Mouse (Mus musculus) hindbrain, postnatal 0 days (tissue): ENCODE results near the gene Stat2. TPM values are rescaled to one million over a fixed set of nuclear protein-coding genes. Genes with fewer than 3 reads are reported as not detected.
"Not testable (repeated sequence)": the region's sequence is repeated elsewhere in the genome, so short reads cannot be mapped to it uniquely, and the experiment has no call there.

Source experiments
- ATAC-seq: fragments of 200-750 bp; cut with Nextera tagmentation; 2 replicates; pipeline ENCODE4 v1.8.0; 2017; ENCODE audit warnings: mild to moderate bottlenecking, moderate TSS enrichment, moderate library complexity
- DNase-seq: peaks from one replicate; pipeline ENCODE4 v3.0.0-alpha.2; 2015; ENCODE audit warnings: low spot score
- H3K27ac ChIP-seq: fragments of 300-500 bp; sonication (generic); 2 replicates; pipeline ENCODE4 v1.5.1; 2014; ENCODE audit warnings: mild to moderate bottlenecking
- H3K27me3 ChIP-seq: fragments of 300-500 bp; sonication (generic); 2 replicates; pipeline ENCODE4 v1.6.1; 2014; ENCODE audit warnings: low read length, mixed read lengths; ENCODE audit not compliant: insufficient read depth
- H3K36me3 ChIP-seq: fragments of 300-500 bp; sonication (generic); 2 replicates; pipeline ENCODE4 v1.6.1; 2014; ENCODE audit warnings: low read length, mixed read lengths; ENCODE audit not compliant: insufficient read depth
- H3K4me1 ChIP-seq: fragments of 300-500 bp; sonication (generic); 2 replicates; pipeline ENCODE4 v1.6.1; 2014; ENCODE audit warnings: antibody characterized with exemption, low read length, mixed read lengths; ENCODE audit not compliant: insufficient read depth
- H3K4me2 ChIP-seq: fragments of 300-500 bp; sonication (generic); 2 replicates; pipeline ENCODE4 v1.6.1; 2014; ENCODE audit warnings: low read depth, mild to moderate bottlenecking, low read length, moderate library complexity, mixed read lengths
- H3K4me3 ChIP-seq: fragments of 300-500 bp; sonication (generic); 2 replicates; pipeline ENCODE4 v1.5.1; 2014; ENCODE audit warnings: low read length
- H3K9ac ChIP-seq: fragments of 300-500 bp; sonication (generic); replicated peaks from 2 replicates; pipeline ENCODE4 v1.6.1; 2014; ENCODE audit warnings: mild to moderate bottlenecking, low read length, moderate library complexity, mixed read lengths
- H3K9me3 ChIP-seq: fragments of 300-500 bp; sonication (generic); 2 replicates; pipeline ENCODE4 v1.6.1; 2016; ENCODE audit warnings: low read length, mixed read lengths
- CTCF ChIP-seq: IDR thresholded peaks from 2 replicates; pipeline ENCODE4 v1.5.1; 2016; ENCODE audit warnings: antibody characterized with exemption, control low read depth, low read depth
- WGBS: fragments of 180-500 bp; shearing (Covaris S2); extraction: QIAGEN DNeasy Blood & Tissue Kit; methylation state at CpG from one replicate; pipeline ENCODE4 v1.1.7; 2014; 5-methylcytosine and 5-hydroxymethylcytosine counted together
- polyA plus RNA-seq: library from polyadenylated mRNA; unstranded; fragments of >200 nt; fragmentation: Nextera tagmentation; extraction: Ambion mirVana; gene quantifications from 2 replicates; pipeline ENCODE4 v1.2.1, GENCODE M21; 2015
- total RNA-seq: library from RNA; depleted of rRNA; stranded (reverse); fragments of >200 nt; gene quantifications from 2 replicates; pipeline ENCODE4 v1.2.3, GENCODE M21; 2014

The Stat2 gene
- total and polyA plus RNA-seq, 2 experiments from 2014 or later, result 8.5 to 9.7 TPM

DNA sequence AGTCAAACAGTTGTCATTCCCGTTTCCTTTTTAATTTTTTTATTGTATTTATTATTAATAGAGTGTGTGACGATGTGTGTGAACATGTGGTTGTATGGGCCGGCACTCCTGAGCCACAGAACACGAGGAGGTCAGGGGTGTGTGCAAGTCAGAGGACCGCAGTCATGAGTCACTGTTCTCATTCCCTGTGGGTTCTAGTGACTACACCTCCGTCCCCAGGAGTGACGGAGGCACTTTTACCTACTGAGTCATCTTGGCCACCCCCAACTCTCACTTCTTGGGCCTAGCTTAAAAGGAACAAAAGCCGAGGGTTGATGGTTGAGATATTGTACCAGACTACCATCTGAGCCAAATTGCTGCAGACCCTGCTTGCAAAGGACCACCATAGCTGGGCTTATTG lies 14.0 kb upstream of the Stat2 start:
- TF ChIP-seq CTCF, result no peak
- Histone ChIP-seq H3K4me1 (no peaks in the 10 kb centered on the region), H3K27me3 (no peaks in the 10 kb centered on the region), H3K27ac (no peak overlapping the region), H3K9ac (no peak overlapping the region), H3K36me3 (peaks cover 3% of the 10 kb centered on the region; the same call in 1 of the 2 replicates), H3K4me2 (no peak overlapping the region), H3K4me3 (no peak overlapping the region), H3K9me3 (no peaks in the 10 kb centered on the region)
- ATAC-seq (no peak), DNase-seq (no peak)
- WGBS, result 91% methylated on average over 8 of the region's 8 CpGs

DNA sequence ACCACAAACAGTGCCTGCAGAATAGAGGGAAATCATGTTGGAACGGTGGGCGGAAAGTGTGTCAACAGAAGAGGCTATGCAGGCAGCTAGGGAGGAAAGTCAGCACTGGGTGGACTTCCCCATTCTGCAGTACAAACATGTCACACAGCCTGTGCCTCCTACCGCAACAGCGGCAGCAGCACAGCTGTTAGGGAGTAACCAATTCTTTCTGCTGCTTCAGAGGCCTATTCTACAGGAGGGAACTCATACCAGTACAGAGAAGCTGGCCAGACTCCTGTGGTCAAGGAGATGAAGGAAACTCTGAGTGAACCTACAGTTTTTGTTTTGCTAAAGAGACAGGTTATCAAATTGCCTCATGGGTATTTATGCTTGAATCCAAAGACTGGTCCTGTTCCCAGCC lies 11.4 kb upstream of the Stat2 start:
- Histone ChIP-seq H3K27me3 (no peaks in the 10 kb centered on the region), H3K27ac (no peak overlapping the region; the same call in 1 of the 2 replicates), H3K9ac (no peak overlapping the region), H3K4me3 (no peak overlapping the region), H3K4me1 (no peaks in the 10 kb centered on the region), H3K4me2 (no peak overlapping the region), H3K36me3 (no peaks in the 10 kb centered on the region), H3K9me3 (no peaks in the 10 kb centered on the region)
- no peak for TF ChIP-seq CTCF
- 72% methylated on average over 4 of the region's 4 CpGs for WGBS
- ATAC-seq, result no peak
- no peak for DNase-seq

DNA sequence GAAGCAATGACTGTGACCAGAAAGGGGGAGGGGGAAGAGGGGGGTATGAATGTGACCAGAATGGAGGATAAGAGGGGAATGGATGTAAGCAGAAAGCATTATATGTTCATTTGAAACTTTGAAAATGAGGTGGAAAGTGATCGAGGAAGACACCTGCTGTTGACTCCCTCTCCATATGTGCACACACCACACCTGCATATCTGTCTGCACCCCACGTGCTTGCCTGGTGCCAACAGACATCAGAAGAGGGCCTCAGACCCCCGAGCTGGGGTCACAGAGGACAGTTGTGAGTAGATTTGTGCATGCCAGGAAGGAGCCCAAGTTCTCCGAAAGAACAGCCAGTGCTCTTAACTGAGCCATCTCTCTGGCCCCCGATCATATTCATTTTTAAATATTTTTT lies 10.4 kb upstream of the Stat2 start:
- no peaks in the 10 kb centered on the region for H3K27me3 ChIP-seq
- H3K4me2 ChIP-seq, result no peak overlapping the region
- no peak for TF ChIP-seq CTCF
- H3K4me3 ChIP-seq, result no peak overlapping the region
- ATAC-seq (no peak), DNase-seq (no peak)
- no peaks in the 10 kb centered on the region for H3K36me3 ChIP-seq
- no peaks in the 10 kb centered on the region for H3K9me3 ChIP-seq
- no peak overlapping the region for H3K27ac ChIP-seq
- 89% methylated on average over 5 of the region's 5 CpGs for WGBS
- H3K4me1 ChIP-seq, result no peaks in the 10 kb centered on the region
- no peak overlapping the region for H3K9ac ChIP-seq

DNA sequence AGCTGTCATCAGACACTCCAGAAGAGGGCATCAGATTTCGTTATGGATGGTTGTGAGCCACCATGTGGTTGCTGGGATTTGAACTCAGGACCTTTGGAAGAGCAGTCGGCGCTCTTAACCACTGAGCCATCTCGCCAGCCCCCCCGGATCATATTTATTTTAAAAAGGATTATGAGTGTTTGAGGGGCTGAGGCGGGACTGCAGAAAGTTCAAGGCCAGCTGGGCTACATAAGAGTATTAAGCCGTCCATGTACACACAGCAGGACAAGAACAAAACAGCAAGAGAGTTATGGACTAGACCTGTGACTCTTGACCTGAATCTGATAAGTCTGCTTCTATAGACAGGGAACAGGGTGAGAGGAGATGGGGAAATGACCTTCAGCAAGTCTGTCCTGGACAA lies 10.0 kb upstream of the Stat2 start:
- not testable (repeated sequence) for DNase-seq, H3K4me1 ChIP-seq, H3K36me3 ChIP-seq, H3K9ac ChIP-seq, H3K4me3 ChIP-seq, ATAC-seq, H3K27ac ChIP-seq, H3K9me3 ChIP-seq, H3K4me2 ChIP-seq, H3K27me3 ChIP-seq
- WGBS, result 90% methylated on average over 7 of the region's 7 CpGs

DNA sequence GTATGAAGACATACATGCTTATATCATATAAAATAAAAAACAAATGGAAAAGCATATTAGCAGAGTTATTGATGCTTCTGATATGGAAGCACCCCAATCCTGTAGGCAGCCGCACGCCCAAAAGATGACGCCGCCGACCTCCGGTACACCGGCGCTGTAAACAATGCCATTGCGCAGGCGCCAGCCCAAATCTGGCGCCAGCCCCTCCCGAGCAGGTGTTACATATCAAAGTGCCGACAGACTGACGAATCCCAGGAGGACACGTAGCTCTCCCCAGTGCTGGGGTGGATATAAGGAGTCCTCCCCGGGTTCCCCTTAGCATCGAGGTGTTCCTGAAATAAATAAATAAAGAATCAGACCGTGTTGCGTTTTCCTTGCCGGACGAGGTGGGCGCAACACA lies 8.1 kb upstream of the Stat2 start:
- H3K4me3 ChIP-seq, result no peak overlapping the region
- no peak for ATAC-seq
- no peaks in the 10 kb centered on the region for H3K9me3 ChIP-seq
- DNase-seq, result no peak
- H3K36me3 ChIP-seq, result no peaks in the 10 kb centered on the region
- no peaks in the 10 kb centered on the region for H3K27me3 ChIP-seq
- TF ChIP-seq CTCF, result no peak
- H3K27ac ChIP-seq, result no peak overlapping the region
- no peaks in the 10 kb centered on the region for H3K4me1 ChIP-seq
- no peak overlapping the region for H3K4me2 ChIP-seq
- no peak overlapping the region for H3K9ac ChIP-seq
- WGBS, result 84% methylated on average over 22 of the region's 22 CpGs

DNA sequence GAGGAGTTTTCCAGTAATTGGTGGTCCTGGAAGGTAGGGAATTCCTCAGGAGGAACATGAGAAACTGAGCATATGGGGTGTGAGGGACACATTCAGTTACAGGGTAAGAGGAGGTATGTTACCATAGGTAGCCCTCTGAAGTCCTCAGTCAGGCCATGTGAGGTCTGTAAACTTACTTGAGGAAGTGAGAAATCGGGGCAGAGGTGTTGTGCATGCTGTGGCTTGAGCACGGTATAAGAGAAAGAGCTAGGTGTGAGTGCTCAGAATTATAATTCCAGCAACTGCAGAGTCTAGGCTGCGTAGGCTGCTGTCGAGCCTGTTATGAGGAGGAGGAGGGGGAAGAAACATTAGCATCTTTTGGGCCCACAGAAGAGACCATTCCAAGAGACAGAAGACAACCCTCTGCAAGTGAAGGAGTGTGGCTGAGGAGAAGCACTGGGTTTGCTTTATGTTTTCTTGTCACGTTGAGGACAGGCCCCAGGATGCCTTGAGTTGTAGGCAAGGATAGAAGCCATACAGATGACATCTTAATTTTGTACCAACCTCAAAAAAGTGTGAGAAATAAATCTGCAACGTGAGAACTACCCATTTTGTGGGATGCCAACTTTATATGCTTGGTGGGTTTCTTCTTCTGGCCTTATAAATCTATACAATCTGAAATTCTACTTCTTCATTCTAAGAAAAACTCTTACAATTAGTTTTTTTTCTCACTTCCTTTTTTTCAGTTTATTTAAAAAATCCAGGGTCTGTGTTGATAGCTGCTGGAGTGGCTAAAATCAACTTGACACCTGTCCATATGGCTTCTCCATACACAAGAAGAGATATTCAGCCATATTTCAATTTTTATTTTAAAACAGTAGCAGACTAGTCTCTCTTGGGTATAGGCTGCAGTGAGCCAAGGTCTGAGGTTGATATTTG lies 6.7 kb upstream of the Stat2 start:
- no peaks in the 10 kb centered on the region for H3K36me3 ChIP-seq
- no peak overlapping the region for H3K4me2 ChIP-seq
- no peak overlapping the region for H3K4me3 ChIP-seq
- no peaks in the 10 kb centered on the region for H3K4me1 ChIP-seq
- WGBS, result 74% methylated on average over 6 of the region's 6 CpGs
- no peak for ATAC-seq
- DNase-seq, result no peak
- no peak overlapping the region for H3K27ac ChIP-seq
- no peaks in the 10 kb centered on the region for H3K27me3 ChIP-seq
- no peaks in the 10 kb centered on the region for H3K9me3 ChIP-seq
- no peak for TF ChIP-seq CTCF
- H3K9ac ChIP-seq, result no peak overlapping the region

DNA sequence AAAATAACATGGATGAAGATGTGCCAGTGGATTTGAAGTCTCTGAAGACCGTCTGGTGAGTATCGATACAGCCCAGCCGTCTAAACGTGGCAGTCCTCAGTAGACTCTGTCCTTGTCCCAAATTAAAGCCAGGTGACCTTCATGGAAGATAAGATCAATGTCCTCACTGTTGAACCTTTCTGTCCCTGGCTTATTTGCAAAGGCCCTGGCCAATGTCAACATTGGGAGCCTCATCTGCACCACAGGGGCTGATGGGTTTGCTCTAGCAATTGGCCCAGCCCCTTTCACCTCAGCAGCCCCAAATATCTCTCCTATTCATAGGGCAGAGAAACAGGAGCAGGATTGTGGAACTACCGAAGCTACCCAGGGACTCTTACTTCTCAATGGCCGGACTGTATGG lies 2.0 kb upstream of the Stat2 start, which contains the start of gene Apof:
Gene Apof (plus strand): TSS at position 301 of the 400 bp plus-strand sequence.
- no peak for ATAC-seq
- 85% methylated on average over 6 of the region's 6 CpGs for WGBS

More for the DNA sequence above, 2.0 kb upstream of the Stat2 start, which contains the start of gene Apof:
- Histone ChIP-seq H3K4me2 (no peak within 1 kb of the TSS), H3K9me3 (no peaks in the 10 kb centered on the region), H3K27me3 (no peaks in the 10 kb centered on the region), H3K9ac (no peak within 1 kb of the TSS), H3K27ac (no peak within 1 kb of the TSS), H3K36me3 (no peaks in the 10 kb centered on the region), H3K4me1 (no peaks in the 10 kb centered on the region), H3K4me3 (no peak within 1 kb of the TSS)
- no peak for DNase-seq
- TF ChIP-seq CTCF, result no peak
